Mouse (Mus musculus): ENCODE measurements at regions not wholly inside any gene's neighbourhood (a gene's known extent, or its start where the extent isn't known, plus 50 kb on each side); places are given as distances from the start of the nearest gene placed in this dataset.

GRCm38 (mm10) chr4:72562909-72563676 lies 289.3 kb downstream of the Aldoart1 start:
- WGBS, result 39% methylated on average over 4 of the region's 4 CpGs
- no peaks in the 10 kb centered on the region for H3K36me3 ChIP-seq (ENCODE audit: control insufficient read depth, insufficient read depth, low read length)
- no peaks in the 10 kb centered on the region for H3K9me3 ChIP-seq (ENCODE audit: control insufficient read depth, low read depth, low read length)
- no peaks in the 10 kb centered on the region for H3K4me1 ChIP-seq (ENCODE audit: control insufficient read depth, insufficient read depth, low read length)
- no peak overlapping the region for H3K9ac ChIP-seq (replicated peaks; ENCODE audit: low read depth, low read length)
- H3K4me3 ChIP-seq (ENCODE audit: low read depth, low read length), result no peak overlapping the region
- H3K4me2 ChIP-seq (replicated peaks; ENCODE audit: low read depth, low read length), result no peak overlapping the region
- no peaks in the 10 kb centered on the region for H3K27me3 ChIP-seq (ENCODE audit: control insufficient read depth, insufficient read depth, low read length)
- no peak overlapping the region for H3K27ac ChIP-seq (ENCODE audit: low read length)
- no peak for ATAC-seq (ENCODE audit: insufficient number of reproducible peaks, insufficient read depth, low FRiP score, low read depth)

- Histone ChIP-seq H3K27ac (ENCODE audit: low read length) (no peak overlapping the region), H3K9me3 (ENCODE audit: control insufficient read depth, low read depth, low read length) (no peaks in the 10 kb centered on the region), H3K36me3 (ENCODE audit: control insufficient read depth, insufficient read depth, low read length) (no peaks in the 10 kb centered on the region), H3K4me2 (replicated peaks; ENCODE audit: low read depth, low read length) (no peak overlapping the region), H3K4me1 (ENCODE audit: control insufficient read depth, insufficient read depth, low read length) (no peaks in the 10 kb centered on the region), H3K4me3 (ENCODE audit: low read depth, low read length) (no peak overlapping the region), H3K27me3 (ENCODE audit: control insufficient read depth, insufficient read depth, low read length) (no peaks in the 10 kb centered on the region), H3K9ac (replicated peaks; ENCODE audit: low read depth, low read length) (no peak overlapping the region)
- ATAC-seq (ENCODE audit: insufficient number of reproducible peaks, insufficient read depth, low FRiP score, low read depth), result no peak
Observed at GRCm38 (mm10) chr4:72554276-72554675, 298.2 kb downstream of the Aldoart1 start.

GRCm38 (mm10) chr4:72534563-72534962 lies 317.9 kb downstream of the Aldoart1 start:
- no peak overlapping the region for H3K4me3 ChIP-seq (ENCODE audit: low read depth, low read length)
- H3K9ac ChIP-seq (replicated peaks; ENCODE audit: low read depth, low read length), result no peak overlapping the region
- WGBS, result 34% methylated on average over 1 of the region's 1 CpGs
- no peaks in the 10 kb centered on the region for H3K4me1 ChIP-seq (ENCODE audit: control insufficient read depth, insufficient read depth, low read length)
- H3K4me2 ChIP-seq (replicated peaks; ENCODE audit: low read depth, low read length), result no peak overlapping the region
- no peaks in the 10 kb centered on the region for H3K9me3 ChIP-seq (ENCODE audit: control insufficient read depth, low read depth, low read length)
- no peak for ATAC-seq (ENCODE audit: insufficient number of reproducible peaks, insufficient read depth, low FRiP score, low read depth)
- H3K27me3 ChIP-seq (ENCODE audit: control insufficient read depth, insufficient read depth, low read length), result no peaks in the 10 kb centered on the region
- no peaks in the 10 kb centered on the region for H3K36me3 ChIP-seq (ENCODE audit: control insufficient read depth, insufficient read depth, low read length)
- no peak overlapping the region for H3K27ac ChIP-seq (ENCODE audit: low read length)

- ATAC-seq (ENCODE audit: insufficient number of reproducible peaks, insufficient read depth, low FRiP score, low read depth), result no peak
- Histone ChIP-seq H3K27me3 (ENCODE audit: control insufficient read depth, insufficient read depth, low read length) (no peaks in the 10 kb centered on the region), H3K36me3 (ENCODE audit: control insufficient read depth, insufficient read depth, low read length) (no peaks in the 10 kb centered on the region), H3K4me1 (ENCODE audit: control insufficient read depth, insufficient read depth, low read length) (no peaks in the 10 kb centered on the region), H3K9me3 (ENCODE audit: control insufficient read depth, low read depth, low read length) (no peaks in the 10 kb centered on the region), H3K9ac (replicated peaks; ENCODE audit: low read depth, low read length) (no peak overlapping the region), H3K4me2 (replicated peaks; ENCODE audit: low read depth, low read length) (no peak overlapping the region), H3K27ac (ENCODE audit: low read length) (no peak overlapping the region), H3K4me3 (ENCODE audit: low read depth, low read length) (no peak overlapping the region)
Observed at GRCm38 (mm10) chr4:72524630-72525029, 323.9 kb upstream of the Tle1 start.

DNA sequence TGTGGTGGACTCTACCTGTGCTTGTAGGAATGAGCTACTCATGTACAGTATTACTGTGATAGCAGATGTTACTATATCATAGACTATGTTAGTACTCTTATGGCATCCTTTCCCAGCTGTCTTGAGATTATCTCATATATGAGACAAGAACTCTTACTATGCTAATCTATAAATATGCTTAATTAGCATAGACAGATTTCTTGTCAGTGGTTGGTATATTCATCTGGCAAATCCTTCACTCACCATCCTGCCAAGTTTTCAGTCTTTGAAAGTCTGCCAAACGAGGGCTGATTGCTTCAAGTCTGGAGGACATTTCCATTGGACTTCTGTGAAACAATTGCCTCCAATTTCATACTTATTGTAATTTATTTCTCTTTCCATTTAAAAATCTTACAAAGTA lies 323.4 kb upstream of the Tle1 start:
- ATAC-seq (ENCODE audit: insufficient number of reproducible peaks, insufficient read depth, low FRiP score, low read depth), result no peak
- 59% methylated on average over 1 of the region's 1 CpGs for WGBS
- Histone ChIP-seq H3K36me3 (ENCODE audit: control insufficient read depth, insufficient read depth, low read length) (no peaks in the 10 kb centered on the region), H3K9ac (replicated peaks; ENCODE audit: low read depth, low read length) (no peak overlapping the region), H3K4me2 (replicated peaks; ENCODE audit: low read depth, low read length) (no peak overlapping the region), H3K27ac (ENCODE audit: low read length) (no peak overlapping the region), H3K4me3 (ENCODE audit: low read depth, low read length) (no peak overlapping the region), H3K9me3 (ENCODE audit: control insufficient read depth, low read depth, low read length) (no peaks in the 10 kb centered on the region), H3K4me1 (ENCODE audit: control insufficient read depth, insufficient read depth, low read length) (no peaks in the 10 kb centered on the region), H3K27me3 (ENCODE audit: control insufficient read depth, insufficient read depth, low read length) (no peaks in the 10 kb centered on the region)

DNA sequence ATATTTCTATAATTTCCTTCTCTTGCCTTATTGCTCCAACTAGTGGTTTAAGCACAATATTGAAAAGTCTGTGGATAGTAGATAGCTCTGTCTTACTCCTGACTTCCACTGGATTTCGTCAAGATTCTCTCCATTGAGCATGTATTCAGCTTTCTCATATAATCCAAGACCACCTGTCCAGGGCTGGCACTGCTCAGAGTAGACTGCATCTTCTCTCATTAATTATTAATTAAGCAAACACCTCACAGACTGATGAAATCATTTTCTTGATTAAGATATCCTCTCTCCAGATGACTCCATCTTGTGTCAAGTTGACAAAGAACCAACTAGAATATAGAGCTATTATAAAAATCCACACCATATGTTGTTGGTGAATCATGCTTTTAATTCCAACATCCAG lies 310.5 kb upstream of the Tle1 start:
- Histone ChIP-seq H3K27ac (ENCODE audit: low read length) (no peak overlapping the region), H3K27me3 (ENCODE audit: control insufficient read depth, insufficient read depth, low read length) (no peaks in the 10 kb centered on the region), H3K36me3 (ENCODE audit: control insufficient read depth, insufficient read depth, low read length) (no peaks in the 10 kb centered on the region), H3K4me3 (ENCODE audit: low read depth, low read length) (no peak overlapping the region), H3K4me1 (ENCODE audit: control insufficient read depth, insufficient read depth, low read length) (no peaks in the 10 kb centered on the region), H3K4me2 (replicated peaks; ENCODE audit: low read depth, low read length) (no peak overlapping the region), H3K9me3 (ENCODE audit: control insufficient read depth, low read depth, low read length) (no peaks in the 10 kb centered on the region), H3K9ac (replicated peaks; ENCODE audit: low read depth, low read length) (no peak overlapping the region)
- WGBS, result 66% methylated on average over 1 of the region's 1 CpGs
- ATAC-seq (ENCODE audit: insufficient number of reproducible peaks, insufficient read depth, low FRiP score, low read depth), result no peak

DNA sequence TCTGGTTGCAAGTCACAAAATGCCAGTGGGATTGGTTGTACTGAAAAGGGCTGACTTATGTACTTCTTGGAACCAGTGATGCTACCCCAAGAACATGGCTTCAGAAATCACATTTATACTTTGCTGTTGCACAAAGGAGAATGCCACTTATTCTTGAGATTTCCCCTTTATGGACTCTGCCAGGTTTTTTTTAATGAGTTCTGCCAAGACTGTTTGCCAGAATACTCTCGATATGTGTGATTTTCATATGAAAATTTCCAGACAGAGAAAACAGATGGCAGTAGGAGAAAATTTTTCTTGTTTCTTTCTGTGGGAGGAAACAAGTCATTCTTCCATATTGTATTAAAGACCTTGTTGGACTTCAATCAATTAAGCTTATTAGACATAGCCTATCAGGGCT lies 281.0 kb upstream of the Tle1 start:
- H3K9ac ChIP-seq (replicated peaks; ENCODE audit: low read depth, low read length), result no peak overlapping the region
- H3K36me3 ChIP-seq (ENCODE audit: control insufficient read depth, insufficient read depth, low read length), result no peaks in the 10 kb centered on the region
- WGBS, result 70% methylated on average over 1 of the region's 1 CpGs
- no peaks in the 10 kb centered on the region for H3K27me3 ChIP-seq (ENCODE audit: control insufficient read depth, insufficient read depth, low read length)
- H3K4me3 ChIP-seq (ENCODE audit: low read depth, low read length), result no peak overlapping the region
- H3K27ac ChIP-seq (ENCODE audit: low read length), result no peak overlapping the region
- no peaks in the 10 kb centered on the region for H3K9me3 ChIP-seq (ENCODE audit: control insufficient read depth, low read depth, low read length)
- H3K4me1 ChIP-seq (ENCODE audit: control insufficient read depth, insufficient read depth, low read length), result no peaks in the 10 kb centered on the region
- ATAC-seq (ENCODE audit: insufficient number of reproducible peaks, insufficient read depth, low FRiP score, low read depth), result no peak
- H3K4me2 ChIP-seq (replicated peaks; ENCODE audit: low read depth, low read length), result no peak overlapping the region

DNA sequence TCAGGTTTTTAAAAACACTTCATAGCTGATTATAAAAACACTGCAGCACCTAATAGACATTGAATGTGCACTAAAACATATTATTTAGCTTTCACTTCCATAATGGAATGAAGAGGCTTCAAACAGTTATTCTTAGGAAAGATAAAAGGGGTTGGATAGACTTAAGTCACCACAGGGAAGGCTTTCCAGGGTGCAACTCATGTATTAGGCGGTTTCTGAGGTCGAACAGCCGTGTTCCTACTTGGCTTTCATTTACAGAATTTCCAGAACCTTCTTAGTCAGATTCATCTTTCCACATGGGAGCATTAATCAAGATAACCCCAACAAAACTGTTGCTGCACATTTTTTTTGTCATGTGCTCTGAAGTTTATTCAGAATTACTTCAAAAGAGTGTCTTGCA lies 279.8 kb upstream of the Tle1 start:
- H3K27ac ChIP-seq (ENCODE audit: low read length), result no peak overlapping the region
- H3K4me3 ChIP-seq (ENCODE audit: low read depth, low read length), result no peak overlapping the region
- no peaks in the 10 kb centered on the region for H3K9me3 ChIP-seq (ENCODE audit: control insufficient read depth, low read depth, low read length)
- no peaks in the 10 kb centered on the region for H3K27me3 ChIP-seq (ENCODE audit: control insufficient read depth, insufficient read depth, low read length)
- H3K9ac ChIP-seq (replicated peaks; ENCODE audit: low read depth, low read length), result no peak overlapping the region
- H3K36me3 ChIP-seq (ENCODE audit: control insufficient read depth, insufficient read depth, low read length), result no peaks in the 10 kb centered on the region
- no peak for ATAC-seq (ENCODE audit: insufficient number of reproducible peaks, insufficient read depth, low FRiP score, low read depth)
- H3K4me2 ChIP-seq (replicated peaks; ENCODE audit: low read depth, low read length), result no peak overlapping the region
- 51% methylated on average over 3 of the region's 3 CpGs for whole genome bisulfite sequencing
- no peaks in the 10 kb centered on the region for H3K4me1 ChIP-seq (ENCODE audit: control insufficient read depth, insufficient read depth, low read length)

DNA sequence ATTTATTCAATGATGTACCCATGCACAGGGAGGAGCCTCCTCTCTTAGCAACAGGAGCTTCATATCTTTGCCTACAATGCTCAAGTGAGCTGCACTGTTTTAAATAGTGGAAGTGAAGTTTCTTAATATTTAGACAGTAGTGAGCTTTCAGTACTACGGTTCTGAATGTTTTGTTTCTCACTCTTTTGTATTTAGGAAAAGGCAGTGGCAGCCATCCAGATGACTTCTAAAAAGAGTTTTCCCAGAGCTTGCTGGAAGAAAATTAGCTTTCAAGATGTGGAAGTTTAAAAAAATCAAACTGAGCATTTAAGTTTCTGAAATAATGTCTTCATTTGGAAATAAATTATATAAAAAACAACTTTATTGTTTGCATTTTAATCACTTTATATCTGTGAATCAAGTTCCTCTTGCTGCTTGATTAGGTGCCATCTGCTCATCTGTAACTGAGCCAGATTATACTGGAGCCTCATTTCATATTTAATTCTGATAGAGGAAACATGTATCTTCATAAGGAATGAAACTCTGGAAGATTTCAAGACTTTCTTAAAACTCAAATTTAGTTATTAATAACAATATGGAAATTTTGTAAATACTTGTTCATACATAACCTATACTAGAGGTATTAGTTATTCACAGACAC lies 268.6 kb upstream of the Tle1 start:
- no peak for ATAC-seq (ENCODE audit: insufficient number of reproducible peaks, insufficient read depth, low FRiP score, low read depth)
- no peak overlapping the region for H3K27ac ChIP-seq (ENCODE audit: low read length)
- no peaks in the 10 kb centered on the region for H3K4me1 ChIP-seq (ENCODE audit: control insufficient read depth, insufficient read depth, low read length)
- H3K9ac ChIP-seq (replicated peaks; ENCODE audit: low read depth, low read length), result no peak overlapping the region
- H3K4me3 ChIP-seq (ENCODE audit: low read depth, low read length), result no peak overlapping the region
- WGBS, result 41% methylated on average over 1 of the region's 1 CpGs
- no peaks in the 10 kb centered on the region for H3K27me3 ChIP-seq (ENCODE audit: control insufficient read depth, insufficient read depth, low read length)
- no peak overlapping the region for H3K4me2 ChIP-seq (replicated peaks; ENCODE audit: low read depth, low read length)
- H3K36me3 ChIP-seq (ENCODE audit: control insufficient read depth, insufficient read depth, low read length), result no peaks in the 10 kb centered on the region
- H3K9me3 ChIP-seq (ENCODE audit: control insufficient read depth, low read depth, low read length), result no peaks in the 10 kb centered on the region
